Mouse (Mus musculus): ENCODE measurements around the gene Gm10188. TPM values are rescaled to one million over a fixed set of nuclear protein-coding genes. Genes with fewer than 3 reads are reported as not detected.

Gene Gm10188
- polyA plus RNA-seq, 1 experiment from 2014 or later: not detected

- Histone ChIP-seq H3K4me1 (peaks cover 8% of the 10 kb centered on the region), H3K27ac (no peak overlapping the region), H3K4me3 (no peak overlapping the region), H3K27me3 (ENCODE audit: poor library complexity, severe bottlenecking) (no peaks in the 10 kb centered on the region), H3K9me3 (no peaks in the 10 kb centered on the region), H3K36me3 (replicated peaks) (no peaks in the 10 kb centered on the region)
- WGBS: 88% methylated on average over 6 of the region's 6 CpGs
- DNase-seq (ENCODE audit: extremely low spot score, low spot score): no peak
These were observed 24.9 kb upstream of the Gm10188 start for GRCm38 (mm10) chr1:132254467-132254866.

GRCm38 (mm10) chr1:132246641-132247040, 17.1 kb upstream of the Gm10188 start:
- no peak overlapping the region for H3K27ac ChIP-seq
- WGBS: 93% methylated on average over 4 of the region's 4 CpGs
- H3K36me3 ChIP-seq (replicated peaks): no peaks in the 10 kb centered on the region
- no peak overlapping the region for H3K4me3 ChIP-seq
- no peaks in the 10 kb centered on the region for H3K27me3 ChIP-seq (ENCODE audit: poor library complexity, severe bottlenecking)
- H3K9me3 ChIP-seq: no peaks in the 10 kb centered on the region
- H3K4me1 ChIP-seq: no peaks in the 10 kb centered on the region
- DNase-seq (ENCODE audit: extremely low spot score, low spot score): no peak

GRCm38 (mm10) chr1:132246137-132246536, 16.6 kb upstream of the Gm10188 start:
- WGBS: 78% methylated on average over 6 of the region's 6 CpGs
- no peak overlapping the region for H3K4me3 ChIP-seq
- DNase-seq (ENCODE audit: extremely low spot score, low spot score): no peak
- no peaks in the 10 kb centered on the region for H3K4me1 ChIP-seq
- no peaks in the 10 kb centered on the region for H3K36me3 ChIP-seq (replicated peaks)
- H3K9me3 ChIP-seq: no peaks in the 10 kb centered on the region
- H3K27ac ChIP-seq: no peak overlapping the region
- H3K27me3 ChIP-seq (ENCODE audit: poor library complexity, severe bottlenecking): no peaks in the 10 kb centered on the region

- no peaks in the 10 kb centered on the region for H3K4me1 ChIP-seq
- H3K36me3 ChIP-seq (replicated peaks): no peaks in the 10 kb centered on the region
- H3K4me3 ChIP-seq: no peak overlapping the region
- no peak for DNase-seq (ENCODE audit: extremely low spot score, low spot score)
- WGBS: 80% methylated on average over 5 of the region's 5 CpGs
- H3K27me3 ChIP-seq (ENCODE audit: poor library complexity, severe bottlenecking): no peaks in the 10 kb centered on the region
- no peaks in the 10 kb centered on the region for H3K9me3 ChIP-seq
- no peak overlapping the region for H3K27ac ChIP-seq
These were observed 15.4 kb upstream of the Gm10188 start for GRCm38 (mm10) chr1:132245010-132245409.

- no peak overlapping the region for H3K27ac ChIP-seq
- peaks cover 26% of the 10 kb centered on the region for H3K27me3 ChIP-seq (ENCODE audit: poor library complexity, severe bottlenecking)
- WGBS: 28% methylated on average over 6 of the region's 6 CpGs
- no peak overlapping the region for H3K4me3 ChIP-seq
- DNase-seq (ENCODE audit: extremely low spot score, low spot score): peak; percentile 57
- H3K36me3 ChIP-seq (replicated peaks): no peaks in the 10 kb centered on the region
- 0 out of 2 replicates have a peak, but pooled peaks cover 2% of the 10 kb centered on the region for H3K4me1 ChIP-seq
- H3K9me3 ChIP-seq: no peaks in the 10 kb centered on the region
These were observed 8.1 kb upstream of the Gm10188 start for GRCm38 (mm10) chr1:132237585-132238159.

- H3K4me1 ChIP-seq: peaks cover 8% of the 10 kb centered on the region
- no peaks in the 10 kb centered on the region for H3K9me3 ChIP-seq
- no peak for DNase-seq (ENCODE audit: extremely low spot score, low spot score)
- H3K36me3 ChIP-seq (replicated peaks): no peaks in the 10 kb centered on the region
- H3K4me3 ChIP-seq: no peak overlapping the region
- 79% methylated on average over 9 of the region's 9 CpGs for WGBS
- H3K27ac ChIP-seq: no peak overlapping the region
- peaks cover 42% of the 10 kb centered on the region for H3K27me3 ChIP-seq (ENCODE audit: poor library complexity, severe bottlenecking)
These were observed 5.2 kb upstream of the Gm10188 start for GRCm38 (mm10) chr1:132234757-132235273.

GRCm38 (mm10) chr1:132233566-132233965, 4.0 kb upstream of the Gm10188 start:
- 21% methylated on average over 12 of the region's 12 CpGs for WGBS
- H3K4me3 ChIP-seq: no peak overlapping the region
- no peaks in the 10 kb centered on the region for H3K9me3 ChIP-seq
- peak; percentile 52 for DNase-seq (ENCODE audit: extremely low spot score, low spot score)
- H3K4me1 ChIP-seq: peaks cover 8% of the 10 kb centered on the region
- H3K27ac ChIP-seq: no peak overlapping the region
- H3K27me3 ChIP-seq (ENCODE audit: poor library complexity, severe bottlenecking): peaks cover 42% of the 10 kb centered on the region
- H3K36me3 ChIP-seq (replicated peaks): no peaks in the 10 kb centered on the region

GRCm38 (mm10) chr1:132231470-132232274, 2.1 kb upstream of the Gm10188 start:
- H3K36me3 ChIP-seq (replicated peaks): no peaks in the 10 kb centered on the region
- no peaks in the 10 kb centered on the region for H3K9me3 ChIP-seq
- 31% methylated on average over 7 of the region's 7 CpGs for WGBS
- peaks cover 8% of the 10 kb centered on the region for H3K4me1 ChIP-seq
- H3K27ac ChIP-seq: peak overlapping the region; percentile 8; the same call in 1 of the 2 replicates
- H3K27me3 ChIP-seq (ENCODE audit: poor library complexity, severe bottlenecking): peaks cover 42% of the 10 kb centered on the region
- DNase-seq (ENCODE audit: extremely low spot score, low spot score): no peak
- no peak overlapping the region for H3K4me3 ChIP-seq

- DNase-seq (ENCODE audit: extremely low spot score, low spot score): no peak
- Histone ChIP-seq H3K27ac (no peak overlapping the region), H3K36me3 (replicated peaks) (no peaks in the 10 kb centered on the region), H3K4me1 (peaks cover 11% of the 10 kb centered on the region), H3K4me3 (no peak overlapping the region), H3K9me3 (no peaks in the 10 kb centered on the region), H3K27me3 (ENCODE audit: poor library complexity, severe bottlenecking) (peaks cover 10% of the 10 kb centered on the region)
- 89% methylated on average over 11 of the region's 13 CpGs for WGBS
These were observed 3.1 kb downstream of the Gm10188 start for GRCm38 (mm10) chr1:132226297-132227080.

- peaks cover 19% of the 10 kb centered on the region for H3K27me3 ChIP-seq (ENCODE audit: poor library complexity, severe bottlenecking)
- 37% methylated on average over 6 of the region's 6 CpGs for WGBS
- DNase-seq (ENCODE audit: extremely low spot score, low spot score): no peak
- no peak overlapping the region for H3K4me3 ChIP-seq
- peaks cover 17% of the 10 kb centered on the region for H3K4me1 ChIP-seq
- H3K27ac ChIP-seq: no peak overlapping the region
- no peaks in the 10 kb centered on the region for H3K36me3 ChIP-seq (replicated peaks)
- H3K9me3 ChIP-seq: no peaks in the 10 kb centered on the region
These were observed 7.4 kb downstream of the Gm10188 start for GRCm38 (mm10) chr1:132222166-132222565.

- WGBS: 47% methylated on average over 2 of the region's 2 CpGs
- H3K9me3 ChIP-seq: no peaks in the 10 kb centered on the region
- H3K36me3 ChIP-seq (replicated peaks): no peaks in the 10 kb centered on the region
- H3K27me3 ChIP-seq (ENCODE audit: poor library complexity, severe bottlenecking): peaks cover 21% of the 10 kb centered on the region
- DNase-seq (ENCODE audit: extremely low spot score, low spot score): no peak
- H3K4me1 ChIP-seq: peaks cover 17% of the 10 kb centered on the region
- H3K27ac ChIP-seq: no peak overlapping the region
- H3K4me3 ChIP-seq: no peak overlapping the region
These were observed 7.9 kb downstream of the Gm10188 start for GRCm38 (mm10) chr1:132221627-132222026.

GRCm38 (mm10) chr1:132216276-132216675, 13.3 kb downstream of the Gm10188 start:
- Histone ChIP-seq H3K27ac (no peak overlapping the region), H3K4me1 (peaks cover 34% of the 10 kb centered on the region), H3K4me3 (no peak overlapping the region), H3K27me3 (ENCODE audit: poor library complexity, severe bottlenecking) (peaks cover 47% of the 10 kb centered on the region), H3K36me3 (replicated peaks) (no peaks in the 10 kb centered on the region), H3K9me3 (no peaks in the 10 kb centered on the region)
- no peak for DNase-seq (ENCODE audit: extremely low spot score, low spot score)
- WGBS: 67% methylated on average over 3 of the region's 3 CpGs

Data from forebrain, embryonic 10.5 days (tissue).